Mouse (Mus musculus) heart, postnatal 36 days (tissue): Measurements from ENCODE around the gene Arhgap28. TPM values are rescaled to one million over a fixed set of nuclear protein-coding genes. Genes with fewer than 3 reads are reported as not detected.

Experiments
- DNase-seq, 2 experiments: peaks; one replicate each; pipeline ENCODE4 v3.0.0; 2021 to 2022
- intact Hi-C: fragments of 180-260 bp; cut with DNase I; formaldehyde crosslinking; loops from one replicate; pipeline ENCODE4 v1.15.1; 2025
- total RNA-seq, 2 experiments: library from RNA; stranded (reverse); gene quantifications; 2 replicates each; pipeline ENCODE4 v1.2.3; 2021

Arhgap28 gene
- total RNA-seq, 2 experiments from 2014 or later: 2.0 to 3.7 TPM

DNA sequence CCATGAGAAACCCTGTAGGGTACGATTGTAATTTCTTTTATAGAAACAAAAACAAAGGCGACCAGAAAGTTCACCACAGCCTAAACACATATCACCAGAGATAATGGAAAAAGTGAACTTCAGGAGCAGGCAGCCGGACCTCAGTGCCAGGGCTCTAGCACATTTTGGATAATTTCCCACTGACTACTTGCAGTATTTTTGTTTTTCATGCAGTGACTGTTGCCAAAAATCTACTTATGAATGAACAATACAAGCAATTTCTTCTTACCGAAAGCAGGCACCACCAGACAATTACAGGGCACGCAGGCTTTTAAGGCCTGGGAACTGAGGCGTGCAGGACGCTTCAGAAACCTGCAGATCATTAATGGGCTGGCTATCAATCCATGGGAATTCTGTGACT lies 59.7 kb downstream of the Arhgap28 start:
- intact Hi-C loops: no loop called here
- no peak for DNase-seq

DNA sequence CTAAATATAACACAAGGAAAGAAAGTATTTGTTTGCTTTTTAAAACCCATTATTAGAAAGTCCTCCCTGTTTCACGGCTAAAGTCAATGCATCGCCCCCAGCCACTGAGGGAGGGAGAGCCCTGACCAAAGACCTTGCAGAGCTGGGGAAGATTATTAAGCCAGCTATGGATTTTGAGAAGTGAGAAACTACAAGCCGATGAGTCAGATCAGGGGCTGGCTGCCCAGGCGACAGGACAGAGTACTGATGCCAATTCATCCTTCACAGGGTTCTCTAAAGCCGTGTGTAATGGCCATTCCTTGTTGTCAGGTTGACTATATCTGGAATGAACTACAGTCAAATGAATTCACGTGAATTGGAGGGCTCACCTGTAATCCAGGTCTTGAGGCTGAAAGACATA lies 62.9 kb downstream of the Arhgap28 start:
- no peak for DNase-seq
- intact Hi-C loops: no loop called here

DNA sequence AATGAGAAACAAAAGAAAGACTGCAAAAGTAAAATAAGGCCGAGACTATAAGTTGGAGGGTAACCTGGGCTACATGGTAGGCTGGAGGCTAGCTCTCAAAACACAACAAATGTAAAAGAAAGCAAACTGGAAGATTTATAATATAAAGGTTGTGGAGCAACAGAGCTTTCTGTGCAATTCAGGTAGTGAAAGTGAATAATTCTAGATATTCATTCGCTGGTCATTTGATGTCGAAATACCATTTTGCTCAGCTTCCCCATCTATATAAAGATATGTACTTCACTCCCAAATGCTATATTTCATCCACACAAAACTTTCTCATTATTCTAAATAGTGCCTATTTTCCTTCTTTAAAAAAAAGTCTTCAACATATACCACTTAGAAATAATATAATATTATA lies 66.9 kb downstream of the Arhgap28 start:
- intact Hi-C loops: no loop called here
- no peak for DNase-seq

DNA sequence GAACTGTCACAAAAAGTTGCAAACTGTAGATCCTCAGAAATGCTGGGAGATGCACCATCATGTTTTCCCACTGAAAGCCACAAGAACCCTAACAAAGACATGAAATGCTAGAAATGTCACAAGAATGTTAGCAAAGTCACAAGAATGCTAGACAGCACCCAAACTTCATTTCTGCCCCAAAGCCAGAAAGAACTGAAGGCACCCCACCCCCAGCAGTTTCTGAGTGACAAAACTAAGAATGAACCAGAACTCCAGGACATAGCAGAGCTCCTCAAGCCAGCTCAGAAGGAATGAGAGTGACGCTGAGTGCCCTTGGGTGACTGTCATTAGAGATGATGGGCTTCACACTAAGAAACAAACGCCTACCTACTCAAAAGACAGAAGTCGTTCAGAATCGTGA lies 68.4 kb downstream of the Arhgap28 start:
- no peak for DNase-seq
- intact Hi-C loops: no loop called here

DNA sequence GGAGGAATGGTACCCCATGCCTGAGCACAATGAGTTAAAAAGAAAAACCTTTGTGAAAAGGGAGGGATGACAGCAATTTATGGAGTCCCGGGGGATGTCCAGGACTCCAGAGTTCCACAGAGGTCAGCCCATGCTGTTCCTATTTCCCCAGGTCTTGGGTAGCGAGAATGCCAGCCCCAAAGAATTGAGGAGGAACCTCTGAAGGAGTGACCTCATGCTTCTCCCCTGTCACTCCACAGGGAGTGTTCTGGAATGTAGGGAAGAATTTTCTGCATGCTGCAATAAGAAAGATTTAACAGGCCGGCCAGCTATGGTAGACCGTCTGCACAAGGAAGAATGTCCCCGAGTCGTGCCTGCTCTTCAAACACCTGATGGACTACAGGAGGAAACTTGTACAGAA lies 72.5 kb downstream of the Arhgap28 start:
- intact Hi-C loops: no loop called here

DNA sequence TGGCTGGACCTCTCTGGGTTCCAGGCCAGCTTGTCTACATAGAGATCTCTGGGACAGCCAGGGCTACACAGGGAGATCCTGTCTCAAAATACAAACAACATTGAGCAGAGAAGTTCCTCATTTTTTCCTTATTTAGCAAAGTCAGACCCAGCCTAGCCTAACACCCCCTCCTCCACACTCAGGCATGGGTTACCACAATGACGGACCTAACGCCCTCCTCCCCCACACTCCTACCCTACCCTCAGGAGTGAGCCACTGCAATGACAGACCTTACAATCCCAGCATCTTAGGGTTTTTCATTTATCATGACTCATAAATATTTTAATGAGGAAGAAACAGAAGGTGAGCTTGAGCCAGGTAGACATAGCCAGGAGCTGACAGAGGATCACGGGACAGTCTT lies 73.0 kb downstream of the Arhgap28 start:
- intact Hi-C loops: no loop called here

More for the DNA sequence above, 72.5 kb downstream of the Arhgap28 start:
- no peak for DNase-seq

DNA sequence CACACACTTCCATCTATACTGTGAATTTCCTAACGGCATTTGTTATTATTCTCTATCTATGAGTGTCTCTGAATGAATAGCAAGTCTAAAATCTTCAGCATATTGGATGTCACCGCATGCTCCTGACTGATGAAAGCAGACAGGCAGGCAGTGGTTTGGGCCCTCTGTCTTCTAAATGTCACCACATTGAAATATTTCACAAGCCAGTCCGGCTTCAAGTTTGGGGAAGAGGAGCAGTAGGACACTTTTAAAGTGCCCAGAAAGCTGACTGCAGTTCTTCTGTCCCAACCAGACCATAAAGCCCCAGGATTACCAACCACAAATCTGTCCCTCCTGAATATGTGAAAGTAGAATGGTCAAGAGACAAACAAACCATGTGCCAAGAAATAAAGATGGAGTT lies 73.5 kb downstream of the Arhgap28 start:
- DNase-seq: no peak
- intact Hi-C loops: no loop called here

More for the DNA sequence above, 73.0 kb downstream of the Arhgap28 start:
- no peak for DNase-seq

DNA sequence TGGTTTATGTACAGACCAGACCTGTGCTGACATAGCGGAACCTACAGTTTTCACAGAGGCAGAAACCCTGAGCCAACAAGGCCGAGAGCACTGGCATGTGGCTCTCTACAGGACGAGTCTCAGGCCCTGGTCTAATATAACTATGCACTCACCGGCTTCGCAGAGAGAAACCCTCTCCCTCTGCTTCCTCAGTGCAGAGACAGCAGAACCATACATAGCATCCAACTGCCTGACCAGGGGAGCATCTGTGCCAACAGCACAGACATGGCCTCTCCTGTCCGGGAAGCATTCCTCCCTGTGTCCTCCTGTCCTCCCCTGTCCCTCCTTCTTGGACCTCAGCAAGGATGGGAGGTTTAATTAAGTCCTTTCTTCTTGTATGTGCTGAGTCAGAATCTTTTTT lies 75.6 kb downstream of the Arhgap28 start:
- DNase-seq: no peak
- intact Hi-C loops: no loop called here

DNA sequence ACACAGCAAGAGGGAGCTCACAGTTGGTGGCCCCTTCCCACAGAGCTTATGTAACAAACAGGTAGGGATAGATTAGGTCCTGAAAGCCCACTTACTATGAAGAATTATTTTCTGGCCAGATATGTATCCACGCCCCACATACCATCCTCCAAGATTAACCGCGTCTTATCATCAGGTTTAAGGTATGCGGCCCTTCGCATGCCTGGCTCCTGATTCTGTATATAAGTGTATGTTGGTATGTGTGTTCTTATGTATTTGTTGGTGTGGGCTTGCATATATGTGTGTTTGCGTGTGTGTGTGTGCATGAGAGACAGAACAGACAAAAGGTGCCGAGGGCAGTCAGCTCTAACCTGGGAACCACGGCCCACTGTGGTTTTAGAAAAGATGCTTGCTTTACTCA lies 76.1 kb downstream of the Arhgap28 start:
- no peak for DNase-seq
- intact Hi-C loops: no loop called here

DNA sequence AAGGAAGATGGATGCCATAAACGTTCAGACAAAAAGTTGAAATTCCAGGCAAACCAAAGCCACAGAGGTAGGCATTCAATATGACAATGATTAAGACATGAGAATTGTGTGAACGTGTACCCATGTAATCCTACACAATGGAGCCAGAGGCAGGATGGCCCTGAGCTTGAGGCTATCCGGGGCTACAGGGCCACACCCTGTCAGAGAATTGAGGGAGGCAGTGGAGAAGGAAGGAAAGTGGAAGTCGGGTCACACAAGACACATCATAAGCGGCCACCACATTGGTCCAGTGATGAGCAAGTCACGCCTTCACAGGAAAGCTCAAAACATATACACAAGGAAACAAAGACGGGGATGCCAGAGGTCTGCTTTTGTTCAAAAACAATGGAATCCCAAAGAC lies 84.0 kb downstream of the Arhgap28 start:
- intact Hi-C loops: loop anchor here (5.0 kb wide), 1 partner anchor 82 kb away; the partner anchor contains the start of gene Arhgap28
- no peak for DNase-seq

DNA sequence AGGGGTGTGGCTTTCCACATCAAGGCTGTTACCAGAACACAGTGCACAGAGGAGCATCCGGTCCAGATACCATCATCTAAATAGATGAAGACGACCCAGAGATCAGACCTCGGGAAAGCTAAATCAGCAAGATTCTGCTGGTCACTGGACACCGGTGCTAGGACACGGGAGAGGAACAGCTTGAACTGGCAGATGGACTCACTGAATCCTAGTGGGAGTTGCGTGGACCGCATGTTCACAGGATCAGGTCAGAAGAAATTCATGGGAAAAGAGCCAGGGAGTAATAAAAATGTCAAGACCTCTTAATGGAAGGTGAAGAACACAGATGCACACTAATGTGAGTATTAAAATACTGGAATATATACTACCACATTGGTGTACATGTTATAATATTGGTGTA lies 85.7 kb downstream of the Arhgap28 start:
- DNase-seq: no peak
- intact Hi-C loops: loop anchor here (5.0 kb wide), 1 partner anchor 84 kb away; the partner anchor contains the start of gene Arhgap28

DNA sequence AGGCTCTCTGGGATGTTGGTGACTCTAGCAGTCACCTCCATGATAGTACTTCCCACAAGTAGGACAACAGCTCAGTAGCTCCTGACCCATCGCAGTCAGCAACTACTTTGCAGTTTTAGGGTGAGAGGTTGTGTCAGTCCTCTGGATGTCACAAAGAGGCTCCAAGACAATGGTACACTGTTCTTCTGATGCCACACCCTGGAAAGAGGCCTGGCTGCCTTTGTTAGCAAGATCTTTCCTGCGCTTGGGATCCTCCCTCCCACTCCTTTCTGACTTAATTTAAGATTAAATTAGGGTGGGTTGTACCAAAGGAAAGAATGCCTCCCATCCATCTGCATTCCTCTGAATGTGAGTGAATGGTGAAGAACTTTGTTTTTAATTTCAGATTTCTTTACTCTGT lies 87.0 kb downstream of the Arhgap28 start:
- no peak for DNase-seq
- intact Hi-C loops: loop anchor here (5.0 kb wide), 1 partner anchor 85 kb away; the partner anchor contains the start of gene Arhgap28

DNA sequence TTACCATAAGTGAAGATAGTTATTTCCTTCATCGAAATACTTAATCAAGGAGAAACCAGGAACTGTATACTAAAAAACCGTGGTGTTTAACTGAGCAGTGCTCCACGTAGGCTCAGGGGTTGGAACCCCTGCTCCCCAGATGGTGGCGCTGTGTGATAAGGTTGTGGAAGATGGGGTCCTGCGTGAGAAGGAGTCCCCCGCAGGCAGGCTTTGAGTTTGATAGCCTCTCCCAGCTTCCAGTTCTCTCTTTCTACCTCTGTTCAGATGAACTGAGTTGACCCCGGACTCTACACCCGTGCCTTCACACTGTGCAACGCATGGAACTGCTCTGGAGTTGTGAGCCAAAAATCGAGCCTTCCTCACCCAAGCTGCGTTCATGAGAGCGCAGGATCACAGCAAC lies 91.3 kb downstream of the Arhgap28 start:
- intact Hi-C loops: loop anchor here (1.0 to 5.0 kb wide), 2 partner anchors 45 to 254 kb away; no protein-coding TSS in a partner anchor
- peak; percentile 56 to 65 for DNase-seq

DNA sequence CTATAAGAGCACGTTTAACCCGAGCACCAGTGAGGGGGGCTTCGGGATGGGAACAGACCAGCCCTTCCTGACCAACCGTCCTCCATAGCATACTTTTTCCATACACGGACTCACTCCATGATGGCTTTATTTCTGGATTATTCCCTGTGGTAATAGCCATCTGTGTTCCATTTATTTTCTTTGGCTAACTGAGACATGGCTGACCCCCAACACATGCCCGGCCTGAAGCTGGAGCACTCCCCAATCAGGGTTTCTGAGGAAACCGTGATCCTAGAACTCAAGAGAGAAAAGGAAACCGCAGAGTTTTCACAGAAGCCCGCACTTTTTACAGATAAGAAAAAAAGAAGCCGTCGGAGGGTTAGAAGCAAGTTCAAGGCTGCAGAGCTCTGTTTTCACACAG lies 91.9 kb downstream of the Arhgap28 start:
- no peak for DNase-seq
- intact Hi-C loops: loop anchor here (1.0 to 5.0 kb wide), 2 partner anchors 45 to 254 kb away; no protein-coding TSS in a partner anchor

DNA sequence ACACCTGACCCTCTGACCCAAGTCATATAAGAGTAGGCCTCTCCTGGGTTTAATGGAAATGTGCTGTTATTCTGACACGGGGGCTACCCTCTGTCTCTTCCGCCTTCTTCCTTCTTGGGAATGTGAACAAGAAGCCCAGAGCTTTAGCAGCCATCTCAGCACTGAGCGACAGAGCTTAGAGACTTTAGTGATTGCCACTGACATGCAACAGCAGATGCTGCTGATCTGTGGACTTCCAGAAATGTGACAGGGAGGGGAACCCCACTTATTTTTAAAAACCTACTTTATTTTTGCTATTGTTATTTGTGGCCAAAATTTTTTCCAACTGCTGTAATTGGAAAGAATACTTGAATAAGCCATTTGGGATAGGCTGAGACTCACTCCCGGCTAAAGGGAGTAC lies 95.4 kb downstream of the Arhgap28 start:
- intact Hi-C loops: no loop called here
- DNase-seq: no peak

DNA sequence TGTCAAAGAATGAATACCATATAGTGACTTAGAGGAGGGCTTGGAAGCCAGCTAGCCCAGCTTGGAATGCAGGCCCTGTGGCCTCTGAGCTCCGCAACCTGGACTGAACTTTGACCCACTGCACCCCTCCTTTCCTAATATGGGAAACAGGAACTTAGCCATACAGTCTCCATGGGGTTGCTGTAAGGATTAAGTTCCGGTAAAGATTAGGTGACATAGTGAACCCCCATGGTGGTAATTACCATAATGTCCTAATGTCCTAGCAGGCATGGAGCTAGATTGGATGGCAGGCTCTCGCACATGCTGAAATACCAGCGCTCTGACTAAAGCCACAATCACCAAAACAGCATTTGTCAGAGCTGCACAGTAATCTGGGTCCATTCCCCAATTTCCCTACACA lies 95.8 kb downstream of the Arhgap28 start:
- DNase-seq: no peak
- intact Hi-C loops: no loop called here

DNA sequence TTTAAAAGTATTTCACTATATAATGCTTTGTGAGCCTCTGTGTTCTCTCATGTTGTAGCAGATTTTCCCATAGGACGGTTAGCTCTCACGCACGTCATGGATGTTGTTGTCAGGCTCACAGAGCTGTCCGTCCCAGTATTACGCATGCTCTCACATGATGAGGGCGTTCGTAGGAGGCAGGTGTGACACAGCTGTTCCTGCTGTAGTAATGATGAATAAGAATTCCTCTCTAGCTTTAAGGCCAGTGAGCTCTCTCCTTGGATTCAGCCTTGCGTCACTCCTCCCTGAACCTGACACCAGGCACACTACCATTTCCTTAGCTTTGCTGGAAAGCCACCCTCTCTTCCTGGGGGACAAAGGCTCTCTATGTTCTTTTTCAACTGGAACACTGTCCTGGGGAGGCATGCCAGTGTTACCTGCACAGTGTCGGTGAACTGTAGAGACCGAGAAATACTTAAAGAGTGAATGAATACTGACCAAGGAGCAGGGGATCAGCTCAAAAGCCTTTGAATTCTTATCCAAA lies 96.3 kb downstream of the Arhgap28 start:
- no peak for DNase-seq

DNA sequence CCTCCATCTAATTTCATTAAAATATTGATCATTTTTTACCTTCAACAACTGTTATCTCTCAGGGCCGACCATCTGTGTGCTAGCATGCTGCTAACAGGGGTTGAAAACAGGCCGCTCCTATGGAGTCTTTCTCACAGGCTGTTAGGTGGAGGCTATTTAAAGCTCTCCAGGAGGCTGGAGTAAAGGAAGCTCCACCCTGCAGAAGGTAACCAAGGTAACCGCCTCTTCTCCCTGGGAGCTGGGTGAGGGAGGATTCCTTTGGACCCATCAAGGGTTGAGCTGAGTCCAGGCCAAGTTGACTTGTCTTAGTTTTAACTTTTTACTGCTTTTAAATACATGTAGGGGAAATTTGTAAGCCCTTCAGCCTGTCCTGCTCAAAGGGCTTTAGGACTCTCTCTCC lies 97.7 kb downstream of the Arhgap28 start:
- intact Hi-C loops: no loop called here
- DNase-seq: no peak

More for the DNA sequence above, 96.3 kb downstream of the Arhgap28 start:
- intact Hi-C loops: no loop called here

DNA sequence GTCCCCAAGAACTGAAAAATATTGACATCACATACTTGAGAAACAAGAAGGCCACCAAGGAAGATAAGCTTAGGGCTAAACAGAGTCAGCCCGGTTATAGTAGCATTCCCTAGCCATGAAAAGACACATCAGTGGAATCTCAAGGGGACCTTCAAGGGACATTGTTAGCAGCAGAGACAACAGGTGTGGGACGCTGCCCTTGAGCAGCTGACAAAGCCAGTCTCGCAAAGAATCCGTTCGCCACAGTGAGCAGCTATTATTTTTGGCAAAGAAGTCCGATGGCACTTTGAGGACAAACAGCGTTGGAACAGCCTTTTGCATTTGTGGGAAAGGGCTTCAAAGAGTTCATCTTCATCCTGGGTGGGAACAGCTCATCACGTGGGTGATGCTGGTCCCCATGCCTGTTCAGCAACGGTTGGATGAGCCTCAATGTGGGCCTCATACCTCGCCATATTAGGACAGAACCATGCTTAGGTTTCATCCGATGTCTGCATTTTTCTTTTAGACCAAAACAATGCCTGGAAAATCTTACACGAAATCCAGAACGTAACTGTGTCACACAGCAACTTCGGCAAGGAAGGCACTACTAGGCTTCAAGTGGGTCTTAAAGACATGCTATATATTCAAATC lies 99.5 kb downstream of the Arhgap28 start:
- no peak for DNase-seq
- intact Hi-C loops: no loop called here

DNA sequence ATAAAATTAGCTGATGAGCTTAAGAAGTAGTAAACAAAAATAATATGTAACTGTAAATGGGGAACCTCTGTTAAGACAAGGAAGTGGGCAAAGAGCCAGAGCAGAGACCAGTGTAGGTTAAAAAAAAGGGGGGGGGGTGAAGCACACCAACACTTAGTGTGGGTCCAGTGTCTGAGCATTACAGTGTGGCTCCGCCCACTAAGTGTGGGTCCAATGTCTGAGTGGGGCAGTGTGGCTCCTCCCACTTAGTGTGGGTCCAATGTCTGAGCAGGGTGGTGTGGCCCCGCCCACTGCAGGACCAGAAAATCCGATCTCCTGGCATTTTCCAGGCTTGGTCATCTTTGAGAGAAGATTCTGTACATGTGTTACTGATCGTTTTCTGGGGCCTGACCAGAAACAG lies 101.1 kb downstream of the Arhgap28 start:
- DNase-seq: no peak
- intact Hi-C loops: no loop called here

DNA sequence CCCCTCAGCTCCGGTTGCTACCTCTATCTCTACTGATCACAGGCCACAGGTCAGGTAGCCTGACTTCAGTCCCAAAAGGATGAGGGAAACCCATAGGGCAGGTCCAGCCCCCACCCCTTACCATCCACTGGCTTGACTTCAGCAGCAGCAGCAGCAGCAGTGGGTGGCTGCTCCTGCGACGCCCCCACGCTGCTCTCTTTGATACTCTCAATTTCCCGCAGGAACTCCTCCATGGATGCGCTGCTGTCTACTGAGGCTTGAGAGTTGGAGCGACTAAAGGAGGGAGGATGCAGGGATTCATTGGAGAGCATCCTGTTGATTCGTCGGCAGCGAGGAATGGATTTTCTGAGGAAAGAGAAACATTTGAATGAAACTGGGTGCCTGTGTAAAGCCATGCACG lies 102.8 kb downstream of the Arhgap28 start:
- no peak for DNase-seq
- intact Hi-C loops: no loop called here

DNA sequence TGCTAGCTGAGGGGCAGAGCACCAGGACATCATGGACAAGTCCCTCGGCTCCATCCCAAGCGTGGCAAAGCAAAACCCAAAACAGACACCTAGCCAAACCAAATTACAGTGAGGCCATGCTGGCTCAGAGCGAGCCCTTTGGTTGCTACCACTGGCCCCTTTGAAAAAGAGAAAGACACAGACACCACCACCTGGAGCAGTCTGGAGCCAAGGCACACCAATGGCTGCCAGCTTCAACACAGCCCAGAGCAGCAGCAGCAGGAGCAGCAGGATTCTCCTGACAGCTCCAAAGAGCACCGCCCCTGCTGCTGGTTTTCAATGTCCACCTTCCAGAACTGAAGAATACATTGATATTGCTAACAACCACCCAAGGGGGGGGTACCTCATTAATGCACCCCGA lies 104.5 kb downstream of the Arhgap28 start:
- intact Hi-C loops: no loop called here
- DNase-seq: no peak

DNA sequence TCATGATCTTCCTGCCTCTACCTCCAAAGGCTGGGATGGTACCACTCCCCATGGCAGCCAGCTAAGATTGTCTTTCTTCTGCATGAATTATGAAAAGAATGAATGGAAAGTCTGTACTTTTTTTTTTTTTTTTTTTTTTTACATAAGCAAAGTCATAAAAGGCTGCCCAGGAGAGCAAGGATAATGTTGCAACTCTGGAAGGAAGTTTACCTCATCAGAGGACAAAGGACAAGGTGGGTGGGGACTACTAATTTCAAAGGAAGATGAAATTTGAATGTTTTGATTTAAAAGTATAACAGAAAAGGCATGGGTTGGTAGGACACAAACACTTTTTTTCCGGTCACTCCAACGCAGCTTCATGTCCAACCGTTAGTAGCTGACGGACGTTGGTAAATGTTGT lies 107.5 kb downstream of the Arhgap28 start:
- intact Hi-C loops: no loop called here
- DNase-seq: no peak
